Mouse (Mus musculus): ENCODE measurements around the gene Cbfa2t3.
A peak's percentile ranks its signal among the peaks of the same experiment; 100 is the strongest.

The Cbfa2t3 gene

DNA sequence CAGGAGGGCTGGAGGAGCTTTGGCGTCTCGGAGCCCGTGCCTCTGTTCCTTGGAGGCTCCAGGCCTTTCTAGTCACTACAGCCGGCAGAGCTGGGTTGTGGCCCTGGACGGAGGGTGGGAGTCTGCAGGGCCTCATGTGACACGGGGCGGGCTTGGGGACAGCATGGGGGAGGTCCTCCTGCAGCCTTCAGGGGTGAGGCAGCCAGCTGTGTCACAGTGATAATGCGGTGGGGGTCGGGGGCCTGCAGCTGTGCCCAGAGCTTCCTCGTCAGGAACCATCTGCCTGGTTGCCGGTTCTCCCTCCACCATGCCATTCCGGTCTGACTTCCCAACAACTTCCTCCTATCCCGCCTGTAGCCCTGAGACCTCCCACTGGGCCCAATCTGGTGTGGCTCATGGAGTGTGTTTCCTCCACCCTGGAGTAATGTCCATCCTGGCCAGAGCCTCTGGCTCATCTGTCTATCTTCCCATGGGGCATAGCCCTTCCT lies at the start of gene Cbfa2t3:
TSS of gene Cbfa2t3 (minus strand) at position 105 of the 488 bp plus-strand sequence.
- DNase-seq (ENCODE audit: low spot score): no peak

DNA sequence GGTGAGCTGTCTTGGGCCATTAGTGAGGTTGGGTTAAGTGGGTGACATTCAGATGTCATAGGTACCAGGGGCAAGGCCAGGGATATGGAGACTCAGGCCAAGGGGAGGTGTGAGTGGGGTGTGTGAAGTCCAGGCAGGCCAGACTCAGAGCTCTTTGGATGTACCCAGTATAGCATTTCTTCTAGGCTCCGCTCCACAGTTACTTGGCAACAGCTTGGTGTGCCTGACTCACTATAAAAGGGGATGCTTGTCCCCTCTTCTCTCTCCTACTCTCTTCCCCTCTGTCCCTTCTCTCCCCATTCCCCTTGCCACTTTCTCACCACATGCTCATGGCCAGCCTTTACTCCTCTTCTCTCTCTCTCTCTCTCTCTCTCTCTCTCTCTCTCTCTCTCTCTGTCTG lies 48.9 kb upstream of the Cbfa2t3 start:
- DNase-seq (ENCODE audit: low spot score): no peak

DNA sequence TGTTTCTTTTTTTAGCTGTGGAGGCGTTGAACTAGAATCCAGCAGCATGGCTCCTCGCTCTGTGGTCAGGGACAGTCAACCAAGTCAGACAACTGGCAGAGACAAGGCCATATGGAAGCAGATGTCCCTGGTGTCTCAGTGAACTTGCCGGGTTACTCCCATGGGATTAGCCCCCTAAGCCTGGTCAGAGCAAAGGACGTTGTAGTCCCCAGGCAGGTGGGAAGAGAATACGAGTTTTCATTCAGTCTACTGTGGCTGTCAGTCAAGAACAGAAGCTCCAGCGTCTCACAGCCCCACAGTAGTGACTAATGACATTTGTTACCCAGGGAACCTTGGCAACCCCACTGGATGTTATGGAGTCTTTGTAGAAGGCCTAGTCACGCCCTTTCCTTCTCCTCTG lies 47.5 kb upstream of the Cbfa2t3 start:
- no peak for DNase-seq (ENCODE audit: low spot score)

DNA sequence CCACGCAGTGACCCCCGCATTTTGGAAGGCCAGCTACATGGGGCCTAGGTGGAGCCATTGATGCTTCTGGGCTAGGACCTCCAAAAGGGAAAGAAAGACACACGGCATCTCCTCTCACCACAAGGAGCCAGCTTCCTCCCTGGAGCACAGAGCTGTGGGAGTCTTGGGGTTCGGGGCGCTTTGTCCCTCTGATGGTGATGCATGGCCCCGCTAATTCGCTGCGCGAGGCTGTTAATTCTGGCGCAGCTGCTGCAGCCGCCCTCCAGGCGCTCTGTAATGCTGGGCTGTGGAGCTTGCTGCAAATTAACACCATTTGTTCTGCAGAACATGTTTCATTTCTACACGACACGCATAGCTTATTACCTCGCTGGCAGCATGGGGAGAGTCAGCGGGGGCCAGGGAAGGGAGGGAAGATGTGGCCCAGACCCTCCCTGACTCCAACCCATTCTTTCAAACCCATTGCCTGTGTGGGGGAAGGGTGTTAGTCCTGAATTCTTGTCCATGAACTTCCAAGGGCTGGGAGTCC lies 46.9 kb upstream of the Cbfa2t3 start:
- DNase-seq (ENCODE audit: low spot score): no peak

DNA sequence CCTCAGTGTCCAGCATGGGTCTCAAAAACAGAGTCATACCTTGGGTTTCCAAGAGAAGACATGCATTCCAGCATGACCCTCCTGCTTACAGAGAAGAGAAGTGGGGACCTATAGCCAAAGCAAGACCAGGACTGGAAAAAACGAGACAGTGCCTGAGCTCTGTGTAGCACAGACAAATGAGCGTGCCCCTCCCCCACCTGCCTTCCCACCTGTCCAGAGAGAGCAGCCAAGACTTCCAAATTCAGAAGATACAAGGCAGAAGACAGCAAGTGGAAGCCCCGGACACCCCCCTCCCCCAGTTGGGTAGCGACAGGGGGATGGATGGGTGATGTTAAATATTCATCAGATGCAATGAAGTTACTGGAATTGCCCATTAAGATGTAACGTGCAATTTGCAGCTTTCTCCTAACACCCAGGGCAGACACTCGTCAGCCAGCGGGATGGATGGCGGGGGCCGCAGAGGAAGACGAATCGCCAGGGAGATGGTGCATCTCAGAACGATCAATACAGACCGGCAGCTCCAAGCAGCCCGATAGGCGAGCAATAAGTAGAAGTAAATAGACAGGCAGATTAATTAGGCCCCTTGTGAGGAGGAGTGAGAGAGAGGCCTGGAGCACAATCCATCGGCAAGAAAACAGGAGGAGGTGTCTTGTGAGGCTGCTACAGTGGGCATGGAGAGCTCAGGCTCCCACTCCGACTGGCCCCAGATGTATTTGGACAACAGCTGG lies 46.3 kb upstream of the Cbfa2t3 start:
- no peak for DNase-seq (ENCODE audit: low spot score)

DNA sequence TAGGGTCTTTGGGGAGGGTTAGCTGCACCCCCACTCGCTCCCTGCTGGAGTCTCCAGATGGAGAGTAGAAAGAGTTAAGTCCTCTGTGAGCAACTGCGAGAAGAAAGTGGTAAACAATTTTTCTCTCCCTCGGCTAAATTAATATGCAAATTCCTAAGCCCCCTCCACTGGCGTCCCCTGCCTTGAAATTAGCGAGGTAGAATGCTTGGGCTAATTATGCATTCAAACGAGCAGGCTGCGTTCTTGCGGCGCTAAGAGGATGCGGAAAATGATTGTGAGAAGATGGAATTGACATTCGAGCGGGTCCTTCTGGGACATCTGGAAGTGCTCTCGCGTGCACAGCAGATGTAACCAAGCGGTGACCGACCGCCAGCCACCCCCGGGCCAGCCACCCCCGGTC lies 43.6 kb upstream of the Cbfa2t3 start:
- no peak for DNase-seq (ENCODE audit: low spot score)

DNA sequence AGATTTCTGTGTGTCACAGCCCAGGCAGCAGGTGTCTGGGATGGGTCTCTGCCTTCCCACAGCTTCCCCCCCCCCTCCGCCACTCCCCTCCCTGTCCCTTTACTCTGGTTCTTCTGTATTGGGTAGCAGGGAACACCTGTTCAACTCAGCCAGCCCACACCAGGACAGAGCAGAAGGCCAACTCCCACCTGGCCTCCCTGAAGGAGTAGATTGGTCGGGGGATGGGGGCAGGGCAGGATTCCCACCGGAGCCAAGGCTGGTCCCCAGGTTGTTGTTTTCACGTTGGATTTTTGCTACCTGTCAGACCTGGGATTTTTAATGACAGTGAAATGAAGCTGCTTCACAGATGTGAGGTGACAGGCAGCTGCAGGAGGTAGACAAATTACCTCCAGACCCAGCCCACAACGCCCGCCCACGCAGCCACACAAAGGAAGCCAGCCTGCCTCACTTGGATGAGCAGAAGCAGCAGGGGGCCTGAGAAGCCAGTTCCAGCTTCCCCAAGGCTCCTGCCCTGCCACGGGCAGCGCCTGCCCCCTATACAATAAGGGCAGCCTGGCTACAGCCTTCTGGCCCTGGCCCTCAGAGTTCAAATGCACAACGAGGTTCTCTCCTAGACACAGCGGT lies 40.3 kb upstream of the Cbfa2t3 start:
- no peak for DNase-seq (ENCODE audit: low spot score)

DNA sequence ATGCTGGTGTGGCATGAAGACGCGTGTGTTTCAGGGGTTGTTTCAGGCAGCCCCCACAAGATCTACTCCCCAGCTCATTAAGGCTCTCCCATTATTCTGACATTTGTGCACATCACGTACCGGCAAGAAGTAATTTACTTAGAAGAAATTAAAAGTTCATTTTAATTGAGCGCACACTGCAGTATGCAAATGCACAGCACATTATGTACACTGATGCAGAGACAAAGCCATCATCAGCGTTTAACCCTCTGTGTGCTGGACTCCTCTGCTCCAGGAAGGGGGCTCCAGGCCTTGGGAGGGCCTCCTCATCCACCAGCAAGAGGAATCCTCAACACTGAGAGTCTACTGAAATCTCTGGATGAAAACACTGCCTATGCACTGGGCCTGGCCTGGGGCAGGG lies 39.0 kb upstream of the Cbfa2t3 start:
- no peak for DNase-seq (ENCODE audit: low spot score)

DNA sequence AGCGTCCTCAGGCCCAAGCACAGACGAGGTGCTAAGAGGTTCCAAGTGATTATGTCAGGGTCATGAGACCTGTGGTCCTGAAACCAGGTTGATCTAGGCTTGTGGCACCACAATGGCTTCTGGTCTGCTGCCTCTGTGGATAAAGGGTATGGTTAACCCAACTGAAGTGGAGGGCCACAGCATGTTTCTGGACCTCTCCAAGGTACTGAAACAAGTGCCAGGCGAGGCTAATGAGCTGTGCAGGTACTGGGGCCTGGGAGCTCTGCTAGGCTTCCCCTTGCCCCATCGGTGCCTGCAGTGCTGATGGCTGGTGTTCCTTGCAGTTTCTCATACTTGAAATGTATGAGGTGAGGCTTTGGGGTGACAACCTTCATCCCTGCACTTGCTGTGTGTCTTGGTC lies 38.2 kb upstream of the Cbfa2t3 start:
- DNase-seq (ENCODE audit: low spot score): no peak

DNA sequence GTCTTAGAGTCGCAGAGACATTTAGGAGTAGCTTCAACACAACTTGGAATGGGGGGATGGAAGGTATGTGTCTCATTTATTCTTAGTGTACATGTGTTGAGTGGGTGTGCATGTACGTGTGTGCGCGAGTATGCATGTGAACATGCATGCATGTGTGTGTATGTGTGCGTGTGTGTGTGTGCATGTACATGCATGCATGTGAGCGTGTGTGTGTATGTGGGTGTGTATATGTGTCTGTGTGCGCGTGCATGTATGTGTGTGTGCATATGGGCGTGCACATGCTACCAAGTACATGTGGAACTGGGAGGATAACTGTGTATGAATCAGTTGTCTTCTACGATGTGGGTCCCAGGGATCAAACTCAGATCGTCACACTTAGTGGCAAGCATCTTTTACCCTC lies 37.7 kb upstream of the Cbfa2t3 start:
- no peak for DNase-seq (ENCODE audit: low spot score)

DNA sequence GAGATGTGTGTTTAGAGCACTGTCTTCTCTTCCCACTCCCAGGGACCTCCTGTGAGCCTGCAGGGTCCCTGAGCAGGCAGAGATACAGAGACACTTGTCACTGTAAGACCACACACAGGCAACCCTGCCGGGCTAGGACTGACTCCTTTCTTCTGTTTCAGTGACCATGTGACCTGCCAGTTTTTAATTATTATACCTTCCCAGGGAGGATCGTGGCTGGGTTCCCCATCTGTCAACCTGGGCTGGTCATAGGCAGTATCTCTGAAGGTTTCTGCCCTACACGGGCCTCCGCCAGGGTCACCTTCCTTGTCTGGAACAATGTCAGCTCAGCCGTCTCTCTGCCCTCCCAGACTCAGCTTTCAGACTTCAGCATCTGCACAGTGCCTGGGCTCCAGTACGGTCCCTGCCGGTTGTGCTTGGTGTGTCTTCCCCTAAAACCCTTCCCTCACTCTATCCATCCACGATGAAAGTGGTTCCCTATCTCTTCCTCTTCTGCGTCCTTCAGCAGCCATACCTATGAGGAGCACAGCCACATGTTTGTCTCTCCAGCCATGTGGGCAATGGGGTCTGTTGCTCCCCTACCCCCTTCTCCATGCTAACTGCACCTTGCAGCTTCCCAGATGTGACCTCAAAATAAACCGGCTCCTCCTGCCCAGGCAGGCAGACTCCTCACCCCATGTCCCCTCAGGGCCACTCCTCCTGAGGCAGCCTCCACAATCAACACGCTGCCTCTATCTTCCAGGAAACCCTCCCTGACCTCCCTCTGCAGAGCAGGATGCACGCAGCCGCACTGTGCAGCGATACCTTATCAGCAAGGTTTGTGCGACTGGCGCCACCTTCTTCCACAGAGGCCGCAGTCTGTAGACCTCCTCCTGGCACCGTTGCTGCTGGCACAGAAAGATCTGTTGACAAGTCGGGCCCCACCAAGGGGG lies 36.9 kb upstream of the Cbfa2t3 start:
- no peak for DNase-seq (ENCODE audit: low spot score)

DNA sequence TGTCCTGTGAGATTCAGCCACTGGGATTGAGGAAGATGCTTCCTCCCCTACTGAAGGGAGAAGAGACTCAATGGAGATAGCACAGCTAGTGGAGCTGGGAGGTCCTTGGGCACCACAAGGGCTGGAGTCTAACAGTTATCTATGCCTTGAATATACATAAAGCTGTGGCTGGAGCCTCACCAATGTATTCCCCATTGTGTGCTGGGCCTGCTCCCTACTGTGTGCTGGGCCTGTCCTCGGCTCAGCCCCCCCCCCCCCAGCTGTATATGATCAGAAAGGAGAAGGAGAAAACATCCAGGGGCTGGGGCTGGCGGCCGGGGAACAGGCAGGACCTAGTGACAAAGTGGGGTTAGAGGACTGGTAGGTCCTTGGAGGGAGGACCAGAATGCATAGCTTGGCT lies 36.2 kb upstream of the Cbfa2t3 start:
- no peak for DNase-seq (ENCODE audit: low spot score)

DNA sequence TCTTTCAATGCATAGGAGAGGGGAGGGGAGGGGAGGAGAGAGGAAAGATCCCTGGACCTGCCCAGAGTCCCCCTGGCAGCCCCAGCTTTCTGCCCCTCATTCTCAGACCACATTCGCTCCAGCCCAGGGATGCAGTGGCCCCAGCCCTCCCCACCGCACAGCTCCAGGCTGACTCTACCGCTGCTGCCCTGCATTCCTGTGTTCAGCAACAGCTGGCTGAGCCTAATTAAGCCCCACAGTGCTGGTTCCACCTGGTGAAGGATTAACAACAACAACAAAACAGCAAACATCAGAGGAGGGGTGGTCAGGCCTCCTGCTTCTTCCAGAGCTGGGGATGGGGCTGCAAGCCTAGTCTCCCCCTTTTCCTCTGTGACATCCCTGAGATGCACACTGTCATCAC lies 29.7 kb upstream of the Cbfa2t3 start:
- no peak for DNase-seq (ENCODE audit: low spot score)

DNA sequence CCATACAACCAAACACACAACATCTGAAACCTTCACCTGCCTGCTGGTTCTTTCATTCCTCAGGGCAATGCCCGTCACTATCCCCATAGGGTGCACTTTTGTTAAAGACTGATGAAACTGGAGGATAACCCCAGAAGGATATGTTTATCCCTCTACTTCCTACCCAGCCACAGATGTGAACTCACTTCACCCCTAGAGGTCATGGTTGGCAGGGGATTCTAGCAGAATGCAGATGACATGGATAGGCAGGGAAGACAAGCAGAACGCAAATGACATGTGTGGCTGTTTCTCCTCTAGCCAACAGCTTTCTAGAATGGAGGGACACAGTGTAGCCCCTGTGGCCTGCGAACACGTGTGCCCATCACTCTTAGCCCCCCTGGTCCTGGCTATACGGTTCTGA lies 28.5 kb upstream of the Cbfa2t3 start:
- no peak for DNase-seq (ENCODE audit: low spot score)

DNA sequence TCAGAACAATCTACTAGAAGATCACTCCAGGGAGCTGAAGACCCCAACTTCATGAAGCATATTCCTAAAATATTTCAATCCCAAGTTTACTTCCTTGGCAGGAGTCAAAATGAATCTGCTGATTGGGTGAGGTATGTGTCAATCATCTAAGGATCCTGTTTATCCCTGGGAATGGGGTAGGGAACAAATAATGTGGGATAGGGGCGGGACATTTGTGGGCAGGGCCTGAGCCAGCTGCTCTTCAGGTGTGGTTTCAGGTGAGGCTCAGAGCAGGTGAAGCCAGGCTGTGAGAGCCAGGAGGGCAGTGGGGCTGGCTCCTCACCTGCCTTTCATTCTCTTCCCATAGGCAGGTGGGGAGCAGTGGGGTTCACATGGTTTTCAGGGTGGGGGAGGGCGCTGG lies 27.9 kb upstream of the Cbfa2t3 start:
- no peak for DNase-seq (ENCODE audit: low spot score)

DNA sequence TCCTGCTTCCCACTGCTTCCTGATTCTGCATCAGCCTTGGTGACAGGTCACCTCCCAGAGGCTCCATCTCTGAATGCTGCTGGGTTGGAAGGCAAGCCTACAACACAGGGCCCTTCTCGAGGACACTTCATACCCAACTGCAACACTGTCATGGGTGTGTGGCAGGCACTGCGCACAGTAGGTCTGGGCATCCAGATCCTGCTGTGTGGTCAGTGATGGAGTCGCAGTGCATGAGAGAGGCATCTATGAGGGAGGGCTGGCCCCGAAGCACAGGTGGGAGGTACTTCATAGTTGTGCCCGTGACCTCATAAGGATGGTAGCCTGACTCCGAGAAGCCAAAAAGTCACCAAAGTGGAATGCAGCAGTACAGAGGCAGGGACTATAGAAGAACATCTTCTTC lies 26.3 kb upstream of the Cbfa2t3 start:
- no peak for DNase-seq (ENCODE audit: low spot score)

DNA sequence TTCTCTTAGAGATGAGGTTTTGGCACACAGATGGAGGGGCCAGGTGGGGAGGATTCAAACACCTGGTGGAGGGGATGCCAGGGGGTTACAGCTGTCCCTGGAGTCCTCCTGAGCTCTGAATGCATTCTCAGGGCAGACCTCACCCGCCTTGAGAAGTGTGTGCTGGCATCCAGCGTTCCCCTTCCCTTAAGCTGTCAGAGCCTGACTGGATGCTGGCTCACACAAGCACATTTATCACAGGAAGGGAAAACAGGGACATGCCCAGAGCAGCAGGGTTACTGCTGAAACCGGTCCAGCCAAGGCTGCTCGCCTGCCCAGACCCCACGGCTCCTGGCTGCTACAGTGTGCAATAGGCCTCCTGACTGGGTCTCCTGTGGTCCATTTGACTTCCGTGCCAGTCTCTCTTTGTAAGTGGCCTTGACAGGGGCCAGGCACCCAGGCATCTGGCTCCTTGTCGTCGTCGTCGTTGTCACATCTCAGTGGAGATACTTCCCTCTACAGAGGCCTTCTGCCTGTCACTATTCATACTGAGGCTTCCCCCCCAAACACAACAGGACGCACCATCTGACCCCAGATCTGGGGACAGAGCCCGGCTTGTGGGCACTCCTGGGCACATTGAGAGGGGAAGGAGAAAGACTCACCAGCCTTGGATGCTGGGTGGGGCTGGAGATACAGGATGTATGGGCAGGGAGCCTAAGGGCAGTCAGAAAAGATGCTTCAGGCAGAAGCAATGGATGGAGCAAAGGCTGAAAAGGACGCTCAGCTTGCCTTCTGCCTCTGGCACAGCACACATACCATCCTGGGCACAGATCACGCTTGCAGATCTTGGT lies 22.1 kb upstream of the Cbfa2t3 start:
- DNase-seq (ENCODE audit: low spot score): no peak

DNA sequence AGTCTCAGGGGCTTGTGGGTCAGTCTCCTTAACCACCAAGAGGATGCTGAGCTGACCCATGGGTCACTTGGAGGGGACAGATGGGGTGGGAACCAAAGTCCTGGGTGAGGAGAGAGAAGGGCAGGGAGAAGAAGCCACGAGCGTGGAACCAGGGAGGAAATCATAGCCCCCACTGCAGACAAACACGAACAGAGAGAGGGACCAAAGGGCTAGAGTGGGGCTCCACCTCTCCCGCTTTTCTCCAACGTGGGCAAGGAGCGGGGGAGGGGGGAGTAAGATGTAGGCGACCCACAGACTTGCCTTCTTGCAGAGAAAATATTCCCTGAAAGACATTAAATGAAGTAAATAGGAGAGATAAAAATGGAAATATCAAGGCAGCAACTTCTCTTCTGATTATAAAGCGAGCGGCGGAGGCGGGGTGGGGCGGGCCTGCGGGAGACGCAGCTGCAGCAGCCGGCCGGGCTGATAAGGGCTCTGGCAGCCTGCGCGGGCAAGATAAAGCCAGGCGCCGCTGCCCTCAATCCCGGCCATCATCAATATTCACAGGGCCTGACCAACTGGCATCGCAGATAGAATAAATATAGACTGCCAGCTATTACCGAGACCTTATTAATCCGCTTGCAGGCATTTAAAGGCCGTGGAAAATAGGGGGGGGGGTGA lies 21.3 kb upstream of the Cbfa2t3 start:
- peak; percentile 61 for DNase-seq (ENCODE audit: low spot score)

DNA sequence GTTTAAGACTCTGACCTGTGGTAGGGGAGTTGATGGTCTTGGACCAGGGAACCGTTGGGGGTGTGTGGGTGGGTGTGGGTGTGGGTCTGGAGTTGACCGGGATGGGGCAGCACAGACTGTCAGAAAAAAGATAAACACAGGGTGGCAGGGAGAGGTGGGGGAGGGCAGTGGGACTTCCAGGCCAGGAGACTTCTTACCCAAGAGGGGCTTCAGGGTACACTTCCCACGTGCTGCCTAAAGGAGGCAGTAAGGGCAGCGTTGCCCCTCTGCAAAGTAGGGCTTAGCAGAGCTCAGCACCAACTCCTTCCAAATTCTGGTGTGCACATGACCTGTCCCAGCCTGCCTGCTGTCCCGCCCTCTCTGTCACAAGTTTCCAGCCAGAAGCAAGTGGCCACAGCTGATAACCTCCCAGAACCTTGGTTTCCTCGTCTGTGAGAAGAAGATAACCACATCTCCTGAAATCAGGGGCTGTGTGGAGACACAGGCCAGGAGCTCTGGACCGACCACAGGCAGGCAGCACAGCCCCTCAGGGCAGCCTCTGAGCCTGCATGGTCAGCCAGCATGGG lies 20.7 kb upstream of the Cbfa2t3 start:
- no peak for DNase-seq (ENCODE audit: low spot score)

DNA sequence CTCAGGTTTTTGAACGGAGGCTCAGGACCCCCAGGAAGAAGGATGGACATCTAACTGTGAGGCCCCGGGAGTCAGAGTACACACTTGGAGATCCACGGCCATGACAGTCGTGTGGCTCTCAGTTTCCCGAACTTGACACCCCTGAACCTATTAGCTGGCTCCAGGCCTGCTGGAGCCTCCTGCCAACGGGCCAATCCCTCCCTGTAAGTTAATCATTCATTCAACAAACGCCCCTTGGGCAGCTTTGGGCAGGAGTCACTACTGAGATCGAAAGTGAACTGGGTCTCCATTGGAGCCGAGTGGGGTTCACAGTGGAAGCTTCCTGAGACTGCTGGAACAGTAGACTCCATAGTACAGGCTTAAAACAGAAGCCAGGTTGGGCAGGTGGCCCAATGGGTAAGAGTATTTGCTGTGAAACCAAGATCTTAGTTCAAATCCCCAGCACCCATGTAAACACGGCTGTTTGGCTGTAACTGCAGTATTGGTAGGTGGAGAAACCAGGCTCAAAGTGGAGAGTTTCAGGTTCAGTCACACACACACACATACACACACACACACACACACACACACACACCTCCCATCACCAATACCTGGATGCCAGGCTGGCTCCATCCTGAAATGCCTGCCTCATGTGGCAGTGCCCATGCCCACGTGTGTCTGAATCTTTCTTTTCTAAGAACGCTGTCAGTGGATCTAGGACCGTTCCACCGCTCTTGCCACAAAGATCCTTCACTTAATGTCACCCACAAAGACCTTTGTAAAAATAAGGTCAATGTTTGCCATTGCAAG lies 20.0 kb upstream of the Cbfa2t3 start:
- no peak for DNase-seq (ENCODE audit: low spot score)
